Comparison of ENCODE assay signal across 11 mouse cellular contexts in genomic region chr16:30120330-30121265, GRCm38 (mm10). TPM values are rescaled to one million over a fixed set of nuclear protein-coding genes. Genes with fewer than 3 reads are reported as not detected.
DNase-seq lines count a peak whose midpoint lies in the region; ATAC-seq and TF ChIP-seq lines count a peak whose summit lies in the region.
"Had no signal": no experiment of that assay in that cellular context is flagged by ENCODE, and none has a peak within 500 bp of the region (broad histone marks: within the 10 kb centered on the region; RNA-seq: fewer than 3 reads in every experiment).

No protein-coding gene starts in this region.

- H3K27ac ChIP-seq in lung, embryonic 14.5 days (ENCODE audit: low read depth): no peak overlapping the region
- no peak overlapping the region for H3K27ac ChIP-seq in lung, postnatal 0 days (ENCODE audit: low read length)
- no peak overlapping the region for H3K27ac ChIP-seq in forebrain, embryonic 11.5 days (ENCODE audit: low read depth, low read length)
- no peak overlapping the region; the same call in 1 of the 2 replicates for H3K27ac ChIP-seq in limb, embryonic 13.5 days
- no peak overlapping the region for H3K27ac ChIP-seq in stomach, embryonic 15.5 days

- no peaks in the 10 kb centered on the region for H3K27me3 ChIP-seq in lung, embryonic 14.5 days (ENCODE audit: insufficient read depth, low read length)
- no peaks in the 10 kb centered on the region for H3K27me3 ChIP-seq in lung, postnatal 0 days (replicated peaks; ENCODE audit: insufficient read depth, low read length)
- peaks cover 38% of the 10 kb centered on the region for H3K27me3 ChIP-seq in forebrain, embryonic 11.5 days (ENCODE audit: control insufficient read depth, insufficient read depth, low read length)
- peaks cover 12% of the 10 kb centered on the region for H3K27me3 ChIP-seq in limb, embryonic 13.5 days
- H3K27me3 ChIP-seq in stomach, embryonic 15.5 days (replicated peaks): no peaks in the 10 kb centered on the region

- TF ChIP-seq CTCF in lung, embryonic 14.5 days (IDR thresholded peaks at IDR 0.05; ENCODE audit: low read depth): no peak
- TF ChIP-seq CTCF in lung, postnatal 0 days (IDR thresholded peaks at IDR 0.05): no peak

- H3K4me1 ChIP-seq in lung, embryonic 14.5 days (ENCODE audit: insufficient read depth): peaks cover 9% of the 10 kb centered on the region; the same call in 1 of the 2 replicates
- no peaks in the 10 kb centered on the region; the same call in 1 of the 2 replicates for H3K4me1 ChIP-seq in lung, postnatal 0 days (ENCODE audit: insufficient read depth, low read depth, low read length)
- H3K4me1 ChIP-seq in forebrain, embryonic 11.5 days (replicated peaks; ENCODE audit: control insufficient read depth, insufficient read depth, low read length): peaks cover 16% of the 10 kb centered on the region; the same call in 1 of the 2 replicates
- H3K4me1 ChIP-seq in limb, embryonic 13.5 days: peaks cover 44% of the 10 kb centered on the region
- H3K4me1 ChIP-seq in stomach, embryonic 15.5 days: peaks cover 7% of the 10 kb centered on the region; the same call in 1 of the 2 replicates

- H3K4me3 ChIP-seq in lung, embryonic 14.5 days (ENCODE audit: low read depth, low read length): no peak overlapping the region
- H3K4me3 ChIP-seq in lung, postnatal 0 days (ENCODE audit: low read depth, low read length): no peak overlapping the region
- H3K4me3 ChIP-seq in forebrain, embryonic 11.5 days (ENCODE audit: low read depth, low read length): peak overlapping the region; percentile 8; the same call in 1 of the 2 replicates
- peak overlapping the region; percentile 15; the same call in 1 of the 2 replicates for H3K4me3 ChIP-seq in limb, embryonic 13.5 days
- no peak overlapping the region for H3K4me3 ChIP-seq in stomach, embryonic 15.5 days (replicated peaks)

- WGBS in lung, embryonic 14.5 days: 20% methylated on average over 30 of the region's 30 CpGs
- 38% methylated on average over 30 of the region's 30 CpGs for WGBS in lung, postnatal 0 days
- 1% methylated on average over 30 of the region's 30 CpGs for WGBS in forebrain, embryonic 11.5 days
- 4% methylated on average over 30 of the region's 30 CpGs for WGBS in limb, embryonic 13.5 days
- WGBS in stomach, embryonic 15.5 days: 22% methylated on average over 30 of the region's 30 CpGs

- peak; percentile 38 for DNase-seq in lung, embryonic 14.5 days
- no peak for DNase-seq in lung, postnatal 0 days (ENCODE audit: low spot score)
- DNase-seq in forebrain, embryonic 11.5 days (ENCODE audit: low spot score): peak; percentile 72
- no peak for DNase-seq in frontal cortex, postnatal 10 days (ENCODE audit: low spot score in 2 of 2)
- no peak for DNase-seq in thymus, adult 18-20 months
- no peak for DNase-seq in right cerebral cortex, postnatal 25 days
- DNase-seq: cerebellum, adult 9-10 months; lung, postnatal 4 days had no signal

- H3K9ac ChIP-seq in lung, embryonic 14.5 days: no peak overlapping the region
- no peak overlapping the region for H3K9ac ChIP-seq in lung, postnatal 0 days (replicated peaks; ENCODE audit: low read depth)
- peak overlapping the region; percentile 14; the same call in 1 of the 2 replicates for H3K9ac ChIP-seq in forebrain, embryonic 11.5 days (ENCODE audit: low read length)
- peak overlapping the region; percentile 53; the same call in 1 of the 2 replicates for H3K9ac ChIP-seq in limb, embryonic 13.5 days
- H3K9ac ChIP-seq in stomach, embryonic 15.5 days: no peak overlapping the region

- H3K36me3 ChIP-seq in lung, embryonic 14.5 days (ENCODE audit: insufficient read depth): no peaks in the 10 kb centered on the region
- no peaks in the 10 kb centered on the region for H3K36me3 ChIP-seq in lung, postnatal 0 days (ENCODE audit: insufficient read depth, low read length)
- H3K36me3 ChIP-seq in forebrain, embryonic 11.5 days (ENCODE audit: control insufficient read depth, insufficient read depth, low read length): no peaks in the 10 kb centered on the region
- H3K36me3 ChIP-seq in limb, embryonic 13.5 days: no peaks in the 10 kb centered on the region
- H3K36me3 ChIP-seq in stomach, embryonic 15.5 days: no peaks in the 10 kb centered on the region

- no peaks in the 10 kb centered on the region for H3K9me3 ChIP-seq in lung, embryonic 14.5 days (ENCODE audit: low read depth, low read length)
- H3K9me3 ChIP-seq in lung, postnatal 0 days (ENCODE audit: low read length): no peaks in the 10 kb centered on the region
- H3K9me3 ChIP-seq in forebrain, embryonic 11.5 days (ENCODE audit: control insufficient read depth, low read length): no peaks in the 10 kb centered on the region
- no peaks in the 10 kb centered on the region for H3K9me3 ChIP-seq in limb, embryonic 13.5 days
- H3K9me3 ChIP-seq in stomach, embryonic 15.5 days: no peaks in the 10 kb centered on the region

- no peak for TF ChIP-seq EP300 in lung, postnatal 0 days (IDR thresholded peaks at IDR 0.05)

- ATAC-seq in lung, embryonic 14.5 days (ENCODE audit: insufficient read depth): no peak; the same call in 1 of the 2 replicates
- ATAC-seq in lung, postnatal 0 days: no peak
- ATAC-seq in forebrain, embryonic 11.5 days (replicated peaks; ENCODE audit: low FRiP score): peak; percentile 53; the same call in 1 of the 2 replicates
- no peak; the same call in 1 of the 2 replicates for ATAC-seq in limb, embryonic 13.5 days (ENCODE audit: low FRiP score, low read depth)
- no peak for ATAC-seq in stomach, embryonic 15.5 days (ENCODE audit: insufficient read depth, low FRiP score, low read depth)
- ATAC-seq: inflammation-experienced regulatory T-cells, adult 6 months had no signal

- H3K4me2 ChIP-seq in lung, embryonic 14.5 days: peak overlapping the region; percentile 41; the same call in 1 of the 2 replicates
- H3K4me2 ChIP-seq in lung, postnatal 0 days (replicated peaks; ENCODE audit: low read depth, low read length): no peak overlapping the region
- H3K4me2 ChIP-seq in forebrain, embryonic 11.5 days (ENCODE audit: low read depth, low read length, severe bottlenecking): peak overlapping the region; percentile 44
- H3K4me2 ChIP-seq in limb, embryonic 13.5 days (replicated peaks): peak overlapping the region; percentile 57
- peak overlapping the region; percentile 40 for H3K4me2 ChIP-seq in stomach, embryonic 15.5 days

RNA-seq across cellular contexts. Expression of gene Hes1, which starts 56.4 kb away (rescaled TPM):
- 52.9 and 54.0 TPM in 2 replicates for polyA plus RNA-seq in lung, embryonic 14.5 days (2014; fragmentation: Nextera tagmentation; extraction: Ambion mirVana)
- 89.1 and 93.9 TPM in 2 replicates for polyA plus RNA-seq in lung, postnatal 0 days (2015; fragmentation: Nextera tagmentation; extraction: Ambion mirVana)
- polyA plus RNA-seq in forebrain, embryonic 11.5 days (2014; fragmentation: Nextera tagmentation; extraction: Ambion mirVana): 66.5 and 67.0 TPM in 2 replicates
- polyA plus RNA-seq in limb, embryonic 13.5 days (2015; fragmentation: Nextera tagmentation; extraction: Ambion mirVana): 49.6 and 50.2 TPM in 2 replicates
- 64.4 and 67.1 TPM in 2 replicates for polyA plus RNA-seq in stomach, embryonic 15.5 days (2015; fragmentation: Nextera tagmentation; extraction: Ambion mirVana)

Comparison
In these comparisons a context has a peak if more than half of its experiments do, and no peak if none do; other contexts are left out.
1. DNase-seq: peak in lung, embryonic 14.5 days (single experiment) and forebrain, embryonic 11.5 days (single experiment); none in lung, postnatal 0 days (single experiment), frontal cortex, postnatal 10 days (0 of 2), thymus, adult 18-20 months (0 of 2) and right cerebral cortex, postnatal 25 days (single experiment).
2. H3K4me3 ChIP-seq: peak in forebrain, embryonic 11.5 days (single experiment) and limb, embryonic 13.5 days (single experiment); none in lung, embryonic 14.5 days (single experiment), lung, postnatal 0 days (single experiment) and stomach, embryonic 15.5 days (single experiment).
3. H3K9ac ChIP-seq: peak in forebrain, embryonic 11.5 days (single experiment) and limb, embryonic 13.5 days (single experiment); none in lung, embryonic 14.5 days (single experiment), lung, postnatal 0 days (single experiment) and stomach, embryonic 15.5 days (single experiment).